Mouse (Mus musculus) kidney, embryonic 14.5 days (tissue): Measurements from ENCODE around the gene Fam229a. TPM values are rescaled to one million over a fixed set of nuclear protein-coding genes. Genes with fewer than 3 reads are reported as not detected.

ENCODE experiments used
- ATAC-seq: fragments of 200-750 bp; cut with Nextera tagmentation; 2 replicates; pipeline ENCODE4 v1.8.0; 2017; ENCODE audit warnings: moderate number of reproducible peaks, mild to moderate bottlenecking, moderate TSS enrichment, moderate library complexity; ENCODE audit not compliant: low FRiP score, low TSS enrichment
- H3K27ac ChIP-seq: fragments of 300-500 bp; sonication (generic); 2 replicates; pipeline ENCODE4 v1.5.1; 2014; ENCODE audit warnings: low read depth, mild to moderate bottlenecking, low read length, moderate library complexity, mixed read lengths
- H3K27me3 ChIP-seq: fragments of 300-500 bp; sonication (generic); 2 replicates; pipeline ENCODE4 v1.6.1; 2014; ENCODE audit warnings: mild to moderate bottlenecking, low read length; ENCODE audit not compliant: control insufficient read depth, insufficient read depth
- H3K36me3 ChIP-seq: fragments of 300-500 bp; sonication (generic); 2 replicates; pipeline ENCODE4 v1.6.1; 2014; ENCODE audit warnings: low read length, mixed read lengths; ENCODE audit not compliant: control insufficient read depth, insufficient read depth
- H3K4me1 ChIP-seq: fragments of 300-500 bp; sonication (generic); 2 replicates; pipeline ENCODE4 v1.6.1; 2014; ENCODE audit warnings: low read length, mixed read lengths; ENCODE audit not compliant: control insufficient read depth, insufficient read depth
- H3K4me2 ChIP-seq: fragments of 300-500 bp; sonication (generic); replicated peaks from 2 replicates; pipeline ENCODE4 v1.6.1; 2014; ENCODE audit warnings: low read depth, mild to moderate bottlenecking, low read length
- H3K4me3 ChIP-seq: fragments of 300-500 bp; sonication (generic); 2 replicates; pipeline ENCODE4 v1.5.1; 2014; ENCODE audit warnings: mild to moderate bottlenecking, low read length
- H3K9ac ChIP-seq: fragments of 300-500 bp; sonication (generic); 2 replicates; pipeline ENCODE4 v1.6.1; 2014; ENCODE audit warnings: low read depth, mild to moderate bottlenecking, low read length, moderate library complexity
- H3K9me3 ChIP-seq: fragments of 300-500 bp; sonication (generic); 2 replicates; pipeline ENCODE4 v1.6.1; 2016; ENCODE audit warnings: low read length; ENCODE audit not compliant: control insufficient read depth
- WGBS: fragments of 180-500 bp; shearing (Covaris S2); extraction: QIAGEN DNeasy Blood & Tissue Kit; methylation state at CpG from one replicate; pipeline ENCODE4 v1.1.7; 2014; 5-methylcytosine and 5-hydroxymethylcytosine counted together
- polyA plus RNA-seq: library from polyadenylated mRNA; unstranded; fragments of >200 nt; fragmentation: Nextera tagmentation; extraction: Ambion mirVana; gene quantifications from 2 replicates; pipeline ENCODE4 v1.2.1, GENCODE M21; 2014

Fam229a gene
- polyA plus RNA-seq, 1 experiment from 2014 or later: not detected

- WGBS: 88% methylated on average over 6 of the region's 6 CpGs
- H3K36me3 ChIP-seq: peaks cover 34% of the 10 kb centered on the region
- no peak overlapping the region for H3K27ac ChIP-seq
- H3K4me2 ChIP-seq: no peak overlapping the region
- H3K27me3 ChIP-seq: no peaks in the 10 kb centered on the region
- H3K9me3 ChIP-seq: no peaks in the 10 kb centered on the region
- ATAC-seq: no peak
- no peak overlapping the region for H3K9ac ChIP-seq
- H3K4me1 ChIP-seq: peaks cover 18% of the 10 kb centered on the region
- H3K4me3 ChIP-seq: no peak overlapping the region
Observed at GRCm38 (mm10) chr4:129540012-129540411, 49.0 kb downstream of the Fam229a start.

Other genes starting within 250 kb of the Fam229a start
- 7.3 and 7.8 TPM in 2 replicates for gene C77080, start 229.8 kb upstream of the Fam229a start, polyA plus RNA-seq
- gene Sync, start 203.6 kb upstream of the Fam229a start, polyA plus RNA-seq: 0.63 and 0.84 TPM in 2 replicates
- 421 and 437 TPM in 2 replicates for gene Rbbp4, start 155.8 kb upstream of the Fam229a start, polyA plus RNA-seq
- gene Zbtb8os, start 155.5 kb upstream of the Fam229a start, polyA plus RNA-seq: 50.2 and 70.1 TPM in 2 replicates
- 7.9 and 13.3 TPM in 2 replicates for gene Zbtb8a, start 113.1 kb upstream of the Fam229a start, polyA plus RNA-seq
- gene Zbtb8b, start 50.3 kb upstream of the Fam229a start, polyA plus RNA-seq: 2.3 and 3.1 TPM in 2 replicates
- 20.5 and 23.3 TPM in 2 replicates for gene Bsdc1, start 29.6 kb upstream of the Fam229a start, polyA plus RNA-seq
- gene Tssk3, start 168 bp upstream of the Fam229a start, polyA plus RNA-seq: not detected in 2 replicates
- gene Marcksl1, start 22.4 kb downstream of the Fam229a start, polyA plus RNA-seq: 823 and 993 TPM in 2 replicates
- gene Hdac1, start 51.5 kb downstream of the Fam229a start, polyA plus RNA-seq: 245 and 265 TPM in 2 replicates
- 11.4 and 14.1 TPM in 2 replicates for gene Lck, start 82.5 kb downstream of the Fam229a start, polyA plus RNA-seq
- 17.7 and 19.7 TPM in 2 replicates for gene Fam167b, start 87.4 kb downstream of the Fam229a start, polyA plus RNA-seq
- gene Eif3i, start 109.5 kb downstream of the Fam229a start, polyA plus RNA-seq: 340 and 401 TPM in 2 replicates
- 213 and 219 TPM in 2 replicates for gene Tmem234, start 109.5 kb downstream of the Fam229a start, polyA plus RNA-seq
- 1.9 and 2.0 TPM in 2 replicates for gene Dcdc2b, start 123.1 kb downstream of the Fam229a start, polyA plus RNA-seq
- 30.1 and 30.6 TPM in 2 replicates for gene Iqcc, start 127.9 kb downstream of the Fam229a start, polyA plus RNA-seq
- gene Ccdc28b, start 132.8 kb downstream of the Fam229a start, polyA plus RNA-seq: 48.6 and 56.0 TPM in 2 replicates
- 44.9 and 103 TPM in 2 replicates for gene Txlna, start 149.9 kb downstream of the Fam229a start, polyA plus RNA-seq
- 13.2 and 14.7 TPM in 2 replicates for gene Kpna6, start 181.6 kb downstream of the Fam229a start, polyA plus RNA-seq
- gene Tmem39b, start 205.6 kb downstream of the Fam229a start, polyA plus RNA-seq: 27.2 and 49.0 TPM in 2 replicates